Mouse (Mus musculus) hindbrain, embryonic 13.5 days (tissue): ENCODE measurements around the gene Cacna1i. TPM values are rescaled to one million over a fixed set of nuclear protein-coding genes. Genes with fewer than 3 reads are reported as not detected.

Experiments used
- ATAC-seq: fragments of 200-750 bp; cut with Nextera tagmentation; 2 replicates; pipeline ENCODE4 v1.8.0; 2017; ENCODE audit warnings: moderate TSS enrichment; ENCODE audit not compliant: low FRiP score
- H3K27ac ChIP-seq: fragments of 300-500 bp; sonication (generic); 2 replicates; pipeline ENCODE4 v1.5.1; 2015; ENCODE audit warnings: inconsistent platforms, mild to moderate bottlenecking, moderate library complexity
- H3K27me3 ChIP-seq: fragments of 300-500 bp; sonication (generic); 2 replicates; pipeline ENCODE4 v1.6.1; 2015; ENCODE audit warnings: mild to moderate bottlenecking, inconsistent platforms
- H3K36me3 ChIP-seq: fragments of 300-500 bp; sonication (generic); 2 replicates; pipeline ENCODE4 v1.6.1; 2015; ENCODE audit warnings: mild to moderate bottlenecking, inconsistent platforms
- H3K4me1 ChIP-seq: fragments of 300-500 bp; sonication (generic); replicated peaks from 2 replicates; pipeline ENCODE4 v1.6.1; 2015; ENCODE audit warnings: inconsistent platforms
- H3K4me2 ChIP-seq: fragments of 300-500 bp; sonication (generic); 2 replicates; pipeline ENCODE4 v1.6.1; 2015; ENCODE audit warnings: inconsistent platforms, mild to moderate bottlenecking, moderate library complexity
- H3K4me3 ChIP-seq: fragments of 300-500 bp; sonication (generic); 2 replicates; pipeline ENCODE4 v1.5.1; 2015; ENCODE audit warnings: mild to moderate bottlenecking, inconsistent platforms
- H3K9ac ChIP-seq: fragments of 300-500 bp; sonication (generic); 2 replicates; pipeline ENCODE4 v1.6.1; 2015; ENCODE audit warnings: mild to moderate bottlenecking, inconsistent platforms
- H3K9me3 ChIP-seq: fragments of 300-500 bp; sonication (generic); 2 replicates; pipeline ENCODE4 v1.6.1; 2016; ENCODE audit warnings: inconsistent platforms
- WGBS: fragments of 180-500 bp; shearing (Covaris S2); methylation state at CpG from one replicate; pipeline ENCODE4 v1.1.7; 2015; 5-methylcytosine and 5-hydroxymethylcytosine counted together
- polyA plus RNA-seq: library from polyadenylated mRNA; unstranded; fragments of >200 nt; fragmentation: Nextera tagmentation; extraction: Ambion mirVana; gene quantifications from 2 replicates; pipeline ENCODE4 v1.2.1, GENCODE M21; 2015

The Cacna1i gene
- polyA plus RNA-seq, 1 experiment from 2014 or later: 0.34 TPM

DNA sequence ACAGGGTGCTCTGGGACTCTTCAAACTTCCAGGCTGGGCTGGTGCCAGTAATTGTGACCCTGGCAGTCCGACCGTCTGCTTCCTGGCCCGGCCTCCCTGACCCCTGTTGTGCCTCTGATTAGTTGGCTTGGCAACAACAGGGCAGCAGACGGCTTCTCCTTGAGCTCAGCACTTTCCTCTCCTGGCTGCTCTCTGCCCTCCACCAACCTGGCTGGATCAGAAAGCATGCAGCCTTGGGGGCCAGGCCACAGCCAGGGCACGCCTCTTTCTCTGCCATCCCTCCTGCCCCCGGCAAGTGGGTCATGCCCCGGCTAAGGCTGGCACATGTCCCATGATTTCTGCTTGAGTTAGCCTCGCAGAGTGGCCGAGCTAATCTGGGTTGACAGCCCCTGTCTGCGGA is 56.0 kb downstream of the Cacna1i start:
- H3K9me3 ChIP-seq: no peaks in the 10 kb centered on the region
- H3K4me1 ChIP-seq: peaks cover 15% of the 10 kb centered on the region
- no peaks in the 10 kb centered on the region for H3K36me3 ChIP-seq
- H3K9ac ChIP-seq: no peak overlapping the region
- H3K4me2 ChIP-seq: no peak overlapping the region
- H3K4me3 ChIP-seq: no peak overlapping the region
- ATAC-seq: no peak
- 0 out of 2 replicates have a peak, but pooled peaks cover 5% of the 10 kb centered on the region for H3K27me3 ChIP-seq
- H3K27ac ChIP-seq: no peak overlapping the region
- 50% methylated on average over 10 of the region's 10 CpGs for WGBS

DNA sequence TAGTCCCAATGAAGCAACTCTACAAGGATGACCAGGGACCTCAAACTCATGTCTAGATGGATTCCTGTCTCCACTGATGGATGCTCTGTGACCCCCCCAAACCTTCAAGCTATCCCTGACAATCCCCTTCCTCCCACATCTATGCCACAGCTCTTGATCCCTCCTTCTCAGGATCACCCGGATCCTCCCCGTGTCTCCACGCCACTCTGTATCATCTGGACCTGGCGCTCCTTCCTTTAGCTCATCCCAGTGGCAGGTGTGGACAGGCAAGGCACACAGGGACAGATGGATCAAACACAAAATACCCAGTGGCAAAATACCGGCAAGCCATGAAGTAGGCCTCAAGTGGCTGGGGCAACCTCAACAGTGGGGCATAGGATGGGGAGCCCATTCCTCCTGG is 56.7 kb downstream of the Cacna1i start:
- Histone ChIP-seq H3K9ac (no peak overlapping the region), H3K36me3 (no peaks in the 10 kb centered on the region), H3K27me3 (0 out of 2 replicates have a peak, but pooled peaks cover 3% of the 10 kb centered on the region), H3K9me3 (no peaks in the 10 kb centered on the region), H3K4me2 (no peak overlapping the region), H3K4me3 (no peak overlapping the region), H3K27ac (no peak overlapping the region), H3K4me1 (peaks cover 15% of the 10 kb centered on the region)
- ATAC-seq: no peak
- WGBS: 95% methylated on average over 5 of the region's 5 CpGs

DNA sequence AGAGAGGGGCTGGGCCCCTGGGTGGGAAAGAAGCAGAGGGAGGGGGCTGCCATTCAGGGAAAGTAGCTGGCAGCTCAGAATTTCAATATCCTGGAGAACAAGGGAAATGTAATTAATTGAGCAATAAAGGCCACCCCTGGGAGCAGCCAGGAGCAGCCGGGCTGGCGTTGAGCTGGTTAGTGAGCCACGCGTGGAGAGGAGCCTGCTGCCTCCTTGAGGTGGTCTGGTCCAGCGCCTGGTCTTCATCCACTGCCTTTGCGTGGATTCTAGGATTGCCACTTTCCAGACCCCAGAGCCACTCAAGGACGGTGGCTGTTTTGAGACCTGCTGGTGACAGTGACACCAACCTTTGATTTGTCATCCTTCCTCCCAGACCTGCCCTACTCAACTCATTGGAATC is 59.5 kb downstream of the Cacna1i start:
- Histone ChIP-seq H3K4me3 (no peak overlapping the region), H3K9ac (no peak overlapping the region; the same call in 1 of the 2 replicates), H3K27ac (no peak overlapping the region), H3K9me3 (no peaks in the 10 kb centered on the region), H3K36me3 (no peaks in the 10 kb centered on the region), H3K4me2 (no peak overlapping the region), H3K27me3 (0 out of 2 replicates have a peak, but pooled peaks cover 7% of the 10 kb centered on the region), H3K4me1 (peaks cover 15% of the 10 kb centered on the region)
- ATAC-seq: no peak
- WGBS: 49% methylated on average over 7 of the region's 7 CpGs

GRCm38 (mm10) chr15:80350431-80350830 is 63.4 kb downstream of the Cacna1i start:
- Histone ChIP-seq H3K27me3 (0 out of 2 replicates have a peak, but pooled peaks cover 7% of the 10 kb centered on the region), H3K36me3 (no peaks in the 10 kb centered on the region), H3K9me3 (no peaks in the 10 kb centered on the region), H3K4me3 (no peak overlapping the region), H3K9ac (no peak overlapping the region), H3K4me1 (peaks cover 8% of the 10 kb centered on the region), H3K4me2 (no peak overlapping the region), H3K27ac (no peak overlapping the region)
- ATAC-seq: no peak
- WGBS: 78% methylated on average over 5 of the region's 5 CpGs

- Histone ChIP-seq H3K36me3 (no peaks in the 10 kb centered on the region), H3K9ac (no peak overlapping the region), H3K9me3 (no peaks in the 10 kb centered on the region), H3K27me3 (0 out of 2 replicates have a peak, but pooled peaks cover 11% of the 10 kb centered on the region), H3K4me3 (no peak overlapping the region), H3K4me1 (peaks cover 16% of the 10 kb centered on the region; the same call in 1 of the 2 replicates), H3K4me2 (no peak overlapping the region), H3K27ac (no peak overlapping the region)
- no peak for ATAC-seq
- 85% methylated on average over 19 of the region's 19 CpGs for WGBS
These were observed 71.8 kb downstream of the Cacna1i start for GRCm38 (mm10) chr15:80358798-80359197.

DNA sequence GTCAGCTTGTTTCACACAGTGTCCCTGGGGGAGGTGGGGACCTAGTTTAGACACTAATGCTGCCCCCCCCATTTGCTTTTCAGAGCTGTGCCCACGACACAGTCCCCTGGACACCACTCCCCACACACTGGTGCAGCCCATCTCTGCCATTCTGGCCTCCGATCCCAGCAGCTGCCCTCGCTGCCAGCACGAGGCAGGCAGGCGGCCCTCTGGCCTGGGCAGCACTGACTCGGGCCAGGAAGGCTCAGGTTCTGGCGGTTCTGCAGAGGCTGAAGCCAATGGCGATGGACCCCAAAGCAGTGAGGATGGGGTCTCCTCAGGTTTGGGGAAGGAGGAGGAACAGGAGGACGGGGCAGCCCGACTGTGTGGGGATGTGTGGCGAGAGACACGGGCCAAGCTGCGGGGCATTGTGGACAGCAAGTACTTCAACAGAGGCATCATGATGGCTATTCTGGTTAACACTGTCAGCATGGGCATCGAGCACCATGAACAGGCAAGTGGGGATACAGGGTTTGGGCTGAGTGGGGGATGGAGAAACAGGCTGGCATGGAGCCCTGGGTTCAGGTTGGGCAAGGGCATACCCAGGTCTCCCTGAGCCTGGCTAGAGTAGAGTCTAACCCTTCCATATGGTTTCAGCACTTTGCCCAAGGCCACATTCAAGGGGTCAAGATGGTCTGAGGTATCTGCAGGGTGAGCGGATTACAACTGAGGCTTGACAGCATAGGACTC is 74.9 kb downstream of the Cacna1i start:
- peaks cover 28% of the 10 kb centered on the region for H3K4me1 ChIP-seq
- WGBS: 91% methylated on average over 15 of the region's 15 CpGs

DNA sequence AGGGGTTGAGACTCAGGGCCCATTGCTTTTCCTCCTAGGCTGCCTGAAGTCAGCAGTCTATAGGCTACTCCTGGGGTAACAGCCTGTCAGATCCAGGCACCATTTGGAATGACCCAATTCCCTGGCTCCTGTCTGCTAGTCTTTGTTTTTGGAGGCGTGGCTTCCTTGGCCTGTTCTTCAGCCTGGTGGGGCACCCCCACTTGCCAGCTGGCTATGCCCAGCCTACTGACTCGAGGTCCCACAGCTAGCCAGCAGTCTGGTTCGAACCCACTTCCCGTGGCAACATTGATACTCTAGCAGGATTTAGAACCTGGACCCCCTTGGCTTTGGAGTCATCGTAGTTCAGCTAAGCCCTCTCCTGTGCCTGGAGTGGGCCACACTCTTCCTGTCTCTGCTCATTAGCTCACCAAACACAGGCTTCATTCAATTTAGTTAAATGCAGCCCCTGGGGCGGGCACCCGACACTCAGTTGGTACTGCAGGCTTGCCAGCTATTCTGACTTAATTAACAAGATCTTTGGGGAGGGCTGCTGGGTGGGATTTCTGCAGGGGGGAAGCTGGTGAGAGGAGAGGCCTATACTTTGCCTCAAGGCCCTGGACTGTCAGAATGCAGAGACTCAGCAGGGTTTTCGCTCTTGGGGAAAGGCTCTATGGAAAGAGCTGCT is 75.6 kb downstream of the Cacna1i start:
- peaks cover 35% of the 10 kb centered on the region for H3K4me1 ChIP-seq
- WGBS: 65% methylated on average over 8 of the region's 8 CpGs
- H3K36me3 ChIP-seq: no peaks in the 10 kb centered on the region
- ATAC-seq: no peak
- no peak overlapping the region for H3K9ac ChIP-seq
- no peak overlapping the region for H3K4me2 ChIP-seq
- peaks cover 11% of the 10 kb centered on the region; the same call in 1 of the 2 replicates for H3K27me3 ChIP-seq
- no peak overlapping the region for H3K27ac ChIP-seq
- no peak overlapping the region for H3K4me3 ChIP-seq
- H3K9me3 ChIP-seq: no peaks in the 10 kb centered on the region

More for the DNA sequence above, 74.9 kb downstream of the Cacna1i start:
- Histone ChIP-seq H3K4me2 (no peak overlapping the region), H3K36me3 (no peaks in the 10 kb centered on the region), H3K9me3 (no peaks in the 10 kb centered on the region), H3K27me3 (peaks cover 11% of the 10 kb centered on the region; the same call in 1 of the 2 replicates), H3K27ac (no peak overlapping the region), H3K9ac (no peak overlapping the region), H3K4me3 (no peak overlapping the region)
- no peak for ATAC-seq

DNA sequence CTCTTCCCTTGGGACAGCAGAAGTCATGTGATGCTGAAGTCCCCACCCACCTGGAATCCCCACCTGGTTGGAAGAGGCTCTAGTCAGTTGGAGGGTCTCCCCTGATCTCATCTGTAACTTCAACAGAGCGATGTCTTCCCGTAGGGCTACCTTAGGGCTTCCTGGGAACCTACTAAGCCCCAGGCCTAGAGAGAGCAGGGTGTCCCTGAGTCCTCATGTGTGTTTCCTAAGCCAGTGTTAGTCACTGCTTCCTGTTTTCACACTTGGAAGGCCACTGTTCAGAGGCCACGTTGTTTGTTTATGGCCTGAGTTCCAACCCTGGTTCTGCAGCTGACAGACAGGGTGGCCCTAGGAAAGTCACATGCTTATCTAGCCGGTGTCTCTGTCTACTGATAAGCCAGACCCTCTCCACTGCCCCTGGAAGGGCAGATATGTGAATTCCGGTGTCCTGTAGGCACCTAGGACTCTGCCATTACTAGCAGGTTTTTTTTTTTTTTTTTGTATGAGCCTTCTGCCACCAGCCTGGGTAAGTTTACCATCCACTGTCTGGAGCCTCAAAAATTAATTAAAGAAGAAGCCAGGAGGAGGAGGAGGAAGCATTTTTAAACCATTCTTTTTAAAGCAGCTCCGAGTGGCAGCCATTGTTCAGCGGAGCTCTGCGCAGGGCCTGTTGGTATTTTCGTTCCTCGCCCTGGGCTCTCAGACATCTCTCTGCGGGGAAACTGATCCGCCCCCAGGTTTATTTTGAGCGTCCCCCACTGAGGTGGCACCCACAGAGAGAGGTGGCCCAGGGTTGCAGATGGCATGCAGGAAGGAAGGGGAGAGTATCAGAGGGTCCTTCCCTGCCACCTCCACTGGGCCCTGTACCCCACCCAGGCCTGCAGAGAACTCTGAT is 77.0 kb downstream of the Cacna1i start:
- Histone ChIP-seq H3K4me3 (no peak overlapping the region), H3K4me1 (peaks cover 35% of the 10 kb centered on the region), H3K27me3 (peaks cover 11% of the 10 kb centered on the region; the same call in 1 of the 2 replicates), H3K9ac (no peak overlapping the region), H3K4me2 (no peak overlapping the region), H3K27ac (no peak overlapping the region), H3K36me3 (no peaks in the 10 kb centered on the region), H3K9me3 (no peaks in the 10 kb centered on the region)
- 67% methylated on average over 13 of the region's 13 CpGs for WGBS
- ATAC-seq: no peak

DNA sequence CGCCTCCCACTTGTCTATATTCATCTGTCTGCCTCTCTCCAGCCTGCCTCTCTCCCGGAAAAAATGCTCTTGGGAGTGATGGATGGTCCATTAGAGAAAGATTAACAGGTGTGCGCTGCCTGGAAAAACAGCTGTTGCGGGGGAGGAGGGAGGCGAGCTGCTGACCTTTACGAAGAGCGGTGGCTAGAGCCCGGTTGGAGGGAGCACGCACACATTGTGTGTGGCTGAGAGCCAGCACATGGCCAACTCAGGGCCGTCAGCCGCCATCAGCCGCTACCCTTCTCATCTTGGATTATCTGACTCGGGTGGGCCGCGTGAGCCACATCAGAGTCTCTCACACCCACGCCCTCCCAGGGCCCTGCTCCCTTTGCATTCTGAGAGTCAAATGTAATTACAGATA is 79.9 kb downstream of the Cacna1i start:
- peak; percentile 53 for ATAC-seq
- H3K4me1 ChIP-seq: peaks cover 33% of the 10 kb centered on the region

DNA sequence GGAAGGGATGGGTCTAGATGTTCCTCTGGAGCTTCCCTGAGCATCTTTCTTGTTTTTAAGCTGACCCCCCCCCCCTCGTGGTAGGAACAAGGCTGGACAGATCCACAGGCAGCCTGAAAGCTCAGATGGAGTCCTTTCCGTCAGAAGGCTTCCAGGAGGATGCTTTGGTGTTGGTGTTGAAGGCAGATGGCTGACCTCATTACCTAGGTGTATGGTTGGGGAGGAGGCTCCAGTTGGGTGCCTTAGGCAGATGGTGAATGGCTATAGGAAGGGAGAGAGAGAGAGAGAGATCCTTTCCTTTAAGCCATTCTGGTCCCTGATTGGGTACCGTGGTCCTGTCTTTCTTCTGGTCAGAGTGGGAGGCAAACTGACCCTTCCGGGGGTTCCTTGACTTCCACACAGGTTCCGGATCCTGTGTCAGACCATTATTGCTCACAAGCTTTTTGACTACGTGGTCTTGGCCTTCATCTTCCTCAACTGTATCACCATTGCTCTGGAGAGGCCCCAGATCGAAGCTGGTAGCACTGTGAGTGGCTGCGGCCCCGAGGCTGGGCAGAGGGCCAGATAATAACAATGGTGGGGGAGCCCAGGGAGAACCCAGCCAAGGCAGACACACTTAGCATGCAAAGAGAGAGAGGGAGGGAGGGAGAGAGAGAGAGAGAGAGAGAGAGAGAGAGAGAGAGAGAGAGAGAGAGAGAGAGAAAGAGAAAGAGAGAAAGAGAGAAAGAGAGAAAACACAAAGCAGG is 86.4 kb downstream of the Cacna1i start:
- Histone ChIP-seq H3K9me3 (no peaks in the 10 kb centered on the region), H3K27me3 (no peaks in the 10 kb centered on the region), H3K9ac (no peak overlapping the region), H3K4me1 (no peaks in the 10 kb centered on the region), H3K27ac (no peak overlapping the region), H3K4me3 (no peak overlapping the region), H3K4me2 (no peak overlapping the region), H3K36me3 (peaks cover 7% of the 10 kb centered on the region)
- no peak for ATAC-seq
- WGBS: 70% methylated on average over 9 of the region's 9 CpGs

More for the DNA sequence above, 79.9 kb downstream of the Cacna1i start:
- H3K27ac ChIP-seq: peak overlapping the region; percentile 73; the same call in 1 of the 2 replicates
- WGBS: 30% methylated on average over 16 of the region's 16 CpGs
- H3K9ac ChIP-seq: no peak overlapping the region
- no peak overlapping the region for H3K4me3 ChIP-seq
- no peaks in the 10 kb centered on the region for H3K36me3 ChIP-seq
- peaks cover 3% of the 10 kb centered on the region; the same call in 1 of the 2 replicates for H3K27me3 ChIP-seq
- H3K4me2 ChIP-seq: no peak overlapping the region
- no peaks in the 10 kb centered on the region for H3K9me3 ChIP-seq

- H3K9ac ChIP-seq: no peak overlapping the region
- WGBS: 79% methylated on average over 5 of the region's 5 CpGs
- no peak for ATAC-seq
- no peaks in the 10 kb centered on the region for H3K9me3 ChIP-seq
- no peak overlapping the region for H3K4me2 ChIP-seq
- no peaks in the 10 kb centered on the region for H3K4me1 ChIP-seq
- H3K27ac ChIP-seq: no peak overlapping the region
- peaks cover 7% of the 10 kb centered on the region for H3K36me3 ChIP-seq
- no peaks in the 10 kb centered on the region for H3K27me3 ChIP-seq
- no peak overlapping the region for H3K4me3 ChIP-seq
These were observed 87.8 kb downstream of the Cacna1i start for GRCm38 (mm10) chr15:80374854-80375253.
